Mouse (Mus musculus): Measurements from ENCODE around the gene Tpgs1. TPM values are rescaled to one million over a fixed set of nuclear protein-coding genes. Genes with fewer than 3 reads are reported as not detected.

The Tpgs1 gene
- total and polyA plus RNA-seq, 3 experiments, result 42.0 to 58.9 (median 42.8) TPM

DNA sequence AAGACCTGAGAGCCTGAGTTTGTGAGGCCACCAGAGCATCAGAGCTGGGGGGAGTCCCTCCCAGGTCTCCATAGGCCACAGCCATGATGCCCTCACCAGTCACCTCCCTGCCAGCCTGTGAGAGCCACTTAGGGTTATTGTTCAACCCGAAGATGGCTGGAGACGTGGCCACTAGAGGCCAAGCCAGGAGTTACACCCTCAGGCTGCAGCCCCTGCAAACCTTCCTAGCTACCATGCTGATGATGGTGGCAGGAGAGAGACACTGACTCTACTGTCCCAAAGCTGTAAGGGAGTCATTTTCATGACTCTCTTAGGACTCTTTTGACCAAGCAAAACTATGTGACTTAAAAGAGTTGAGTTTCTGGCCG, 2.9 kb downstream of the Tpgs1 start:
- Histone ChIP-seq H3K9ac (ENCODE audit: insufficient read depth, low read depth) (no peak overlapping the region), H3K27me3 (replicated peaks) (no peaks in the 10 kb centered on the region), H3K9me3 (replicated peaks; ENCODE audit: low read length) (no peaks in the 10 kb centered on the region), H3K36me3 (replicated peaks in 1 of 2; ENCODE audit: control insufficient read depth in 1 of 2, insufficient read depth in 1 of 2, low read length in 1 of 2) (peaks cover 12 to 53% of the 10 kb centered on the region in 2 experiments), H3K4me3 (replicated peaks in 1 of 3; ENCODE audit: low read depth in 2 of 3, low read length in 2 of 3, poor library complexity in 1 of 3) (peak overlapping the region in 2 of 3 experiments; percentile 19 to 32), H3K79me2 (replicated peaks; ENCODE audit: control insufficient read depth, extremely low read depth, insufficient read depth, poor library complexity, severe bottlenecking) (0 out of 2 replicates have a peak, but pooled peaks cover 7% of the 10 kb centered on the region), H3K27ac (ENCODE audit: insufficient read depth, low read depth) (peak overlapping the region; percentile 70), H3K4me2 (ENCODE audit: insufficient read depth, low read depth, poor library complexity, severe bottlenecking) (peak overlapping the region; percentile 82; the same call in 1 of the 2 replicates), H3K4me1 (ENCODE audit: control insufficient read depth in 1 of 2, insufficient read depth in 2 of 2) (peaks cover 11 to 37% of the 10 kb centered on the region in 2 experiments)
- dilution Hi-C loops (cut with MboI; ENCODE audit: extremely low pct_ligation_motif_present, extremely low pct_unique_long_range_greater_than_20kb, low sequenced_read_pairs), result no loop called here
- in situ Hi-C loops (cut with MboI; ENCODE audit: low pct_ligation_motif_present, low pct_unique_long_range_greater_than_20kb, low sequenced_read_pairs), result no loop called here
- peak; percentile 89 for DNase-seq (ENCODE audit: extremely low read depth)
- no peak for TF ChIP-seq POLR2A (IDR thresholded peaks at IDR 0.05; ENCODE audit: low read depth, low read length)
- no peak for TF ChIP-seq E2F4 (IDR thresholded peaks at IDR 0.05; ENCODE audit: insufficient replicate concordance, low read depth, low read length)
- TF ChIP-seq RAD21 (IDR thresholded peaks at IDR 0.05; ENCODE audit: low read depth, low read length), result peak; percentile 2
- TF ChIP-seq CTCF (conservative IDR thresholded peaks at IDR 0.05 in 1 of 2, IDR thresholded peaks at IDR 0.05 in 1 of 2; ENCODE audit: low read depth in 2 of 2, low read length in 2 of 2), result peak; percentile 34 to 62; a peak in 3 of 4 replicates
- TF ChIP-seq BHLHE40 (IDR thresholded peaks at IDR 0.05; ENCODE audit: low read depth, low read length), result no peak
- no peak for TF ChIP-seq ZNF384 (IDR thresholded peaks at IDR 0.05; ENCODE audit: low read depth, low read length)
- no peak for TF ChIP-seq HCFC1 (IDR thresholded peaks at IDR 0.05; ENCODE audit: low read depth, low read length)
- TF ChIP-seq PAX5 (IDR thresholded peaks at IDR 0.05; ENCODE audit: low read length), result no peak
- no peak for TF ChIP-seq MAFK (IDR thresholded peaks at IDR 0.05; ENCODE audit: insufficient replicate concordance, low read length)

DNA sequence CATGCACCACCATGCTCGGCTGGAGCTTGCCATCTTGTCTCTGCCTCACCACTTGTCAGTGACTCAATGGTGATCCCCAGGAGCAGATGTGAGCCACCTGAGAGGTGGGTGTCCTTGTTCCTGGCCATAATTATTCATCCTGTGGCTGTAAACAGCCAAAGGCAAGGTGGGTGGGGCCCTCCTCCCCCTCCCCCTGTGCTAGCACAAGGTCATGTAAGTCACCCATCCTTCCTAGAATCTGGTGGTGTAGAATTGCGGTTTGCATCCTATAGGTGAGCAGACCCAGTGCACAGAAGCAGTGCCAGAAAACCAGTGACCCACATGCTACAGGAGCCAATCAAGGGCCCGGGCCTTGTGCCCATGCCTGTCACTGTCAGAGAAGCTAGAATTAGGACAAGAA, 3.9 kb downstream of the Tpgs1 start:
- dilution Hi-C loops (cut with MboI; ENCODE audit: extremely low pct_ligation_motif_present, extremely low pct_unique_long_range_greater_than_20kb, low sequenced_read_pairs) (no loop called here), in situ Hi-C loops (cut with MboI; ENCODE audit: low pct_ligation_motif_present, low pct_unique_long_range_greater_than_20kb, low sequenced_read_pairs) (no loop called here)
- Histone ChIP-seq H3K4me1 (ENCODE audit: control insufficient read depth in 1 of 2, insufficient read depth in 2 of 2) (peaks cover 9 to 29% of the 10 kb centered on the region in 2 experiments), H3K4me3 (replicated peaks in 1 of 3; ENCODE audit: low read depth in 2 of 3, low read length in 2 of 3, poor library complexity in 1 of 3) (no peak overlapping the region), H3K79me2 (replicated peaks; ENCODE audit: control insufficient read depth, extremely low read depth, insufficient read depth, poor library complexity, severe bottlenecking) (0 out of 2 replicates have a peak, but pooled peaks cover 7% of the 10 kb centered on the region), H3K9me3 (replicated peaks; ENCODE audit: low read length) (no peaks in the 10 kb centered on the region), H3K4me2 (ENCODE audit: insufficient read depth, low read depth, poor library complexity, severe bottlenecking) (no peak overlapping the region), H3K27ac (ENCODE audit: insufficient read depth, low read depth) (no peak overlapping the region), H3K9ac (ENCODE audit: insufficient read depth, low read depth) (no peak overlapping the region), H3K27me3 (replicated peaks) (no peaks in the 10 kb centered on the region), H3K36me3 (replicated peaks in 1 of 2; ENCODE audit: control insufficient read depth in 1 of 2, insufficient read depth in 1 of 2, low read length in 1 of 2) (peaks cover 12 to 44% of the 10 kb centered on the region in 2 experiments)
- TF ChIP-seq PAX5 (IDR thresholded peaks at IDR 0.05; ENCODE audit: low read length) (no peak), JUN (IDR thresholded peaks at IDR 0.05; ENCODE audit: insufficient read depth, low read depth, low read length) (no peak), MAZ (IDR thresholded peaks at IDR 0.05; ENCODE audit: low read depth, low read length) (no peak), TBP (conservative IDR thresholded peaks at IDR 0.05; ENCODE audit: low read depth, low read length) (no peak), ZMIZ1 (IDR thresholded peaks at IDR 0.05; ENCODE audit: low read depth, low read length) (no peak), EP300 (IDR thresholded peaks at IDR 0.05; ENCODE audit: low read length) (no peak), CTCF (conservative IDR thresholded peaks at IDR 0.05 in 1 of 2, IDR thresholded peaks at IDR 0.05 in 1 of 2; ENCODE audit: low read depth in 2 of 2, low read length in 2 of 2) (no peak)
- no peak for DNase-seq (ENCODE audit: extremely low read depth)
